Mouse (Mus musculus): ENCODE results near the gene Cacna1a. TPM values are rescaled to one million over a fixed set of nuclear protein-coding genes. Genes with fewer than 3 reads are reported as not detected.

Gene Cacna1a
- total RNA-seq, 2 experiments from 2014 or later, result 222 to 231 TPM

DNA sequence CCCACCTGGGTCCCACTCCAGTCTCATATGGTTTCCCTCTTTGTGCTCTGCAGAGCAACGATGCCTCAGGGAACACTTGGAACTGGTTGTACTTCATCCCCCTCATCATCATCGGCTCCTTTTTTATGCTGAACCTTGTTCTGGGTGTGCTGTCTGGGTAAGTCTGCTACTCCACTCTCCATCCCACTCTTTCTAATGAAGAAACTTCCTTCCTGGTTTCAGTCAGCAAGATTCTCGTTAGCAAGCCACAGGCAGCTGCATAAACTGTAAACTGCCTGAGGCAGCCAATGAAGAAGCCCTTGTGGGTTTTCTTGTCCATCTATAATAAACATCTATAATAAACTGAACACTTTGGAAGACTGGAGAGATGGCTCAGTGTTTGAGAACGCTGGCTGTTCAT lies 145.1 kb downstream of the Cacna1a start:
- no peak for DNase-seq (ENCODE audit: low spot score in 2 of 2)

GRCm38 (mm10) chr8:84536917-84537316 lies 148.7 kb downstream of the Cacna1a start:
- DNase-seq (ENCODE audit: low spot score in 2 of 2), result no peak

- no peak for DNase-seq (ENCODE audit: low spot score in 2 of 2)
These were observed 151.1 kb downstream of the Cacna1a start for GRCm38 (mm10) chr8:84539376-84539775.

DNA sequence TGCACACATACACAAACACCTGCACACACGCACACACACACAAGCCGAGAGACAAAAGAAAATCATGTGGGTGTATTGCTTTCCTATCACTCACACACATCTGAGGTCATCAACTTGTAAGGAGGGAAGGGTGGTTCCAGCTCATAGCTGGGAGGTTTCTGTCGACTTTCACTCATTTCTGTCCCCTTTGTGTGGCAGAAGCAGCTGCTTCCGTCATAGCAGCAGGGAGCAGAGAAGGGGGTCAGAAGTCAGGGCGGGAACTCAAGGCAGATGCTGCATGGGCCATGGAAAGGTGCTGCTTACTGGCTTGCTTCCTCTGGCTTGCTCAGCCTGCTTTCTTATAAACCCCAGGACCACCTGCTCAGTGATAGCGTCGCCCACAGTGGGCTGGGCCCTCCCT lies 154.2 kb downstream of the Cacna1a start:
- no peak for DNase-seq (ENCODE audit: low spot score in 2 of 2)

GRCm38 (mm10) chr8:84545522-84545921 lies 157.3 kb downstream of the Cacna1a start:
- DNase-seq (ENCODE audit: low spot score in 2 of 2), result no peak

DNA sequence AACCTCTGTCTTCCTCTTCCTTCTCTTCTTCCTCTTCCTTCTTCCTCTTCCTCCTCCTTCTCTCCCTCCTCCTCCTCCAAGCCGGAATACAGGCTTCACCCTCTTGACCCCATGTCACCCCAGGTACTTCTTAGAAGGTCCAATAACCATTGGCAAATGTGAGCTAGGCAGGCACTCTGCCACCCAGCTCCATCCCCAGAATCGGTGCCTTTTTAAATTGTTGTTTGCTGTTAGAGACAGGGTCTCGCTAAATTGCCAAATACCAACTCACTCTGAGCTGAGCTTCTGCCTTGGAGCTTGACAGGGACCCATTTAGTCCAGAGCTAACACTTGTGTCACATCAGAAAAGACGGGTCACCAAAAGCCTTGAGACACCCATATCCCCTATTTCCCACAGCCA lies 164.2 kb downstream of the Cacna1a start:
- DNase-seq (ENCODE audit: low spot score in 2 of 2), result no peak

GRCm38 (mm10) chr8:84553106-84553505 lies 164.9 kb downstream of the Cacna1a start:
- DNase-seq (ENCODE audit: low spot score in 2 of 2), result no peak

DNA sequence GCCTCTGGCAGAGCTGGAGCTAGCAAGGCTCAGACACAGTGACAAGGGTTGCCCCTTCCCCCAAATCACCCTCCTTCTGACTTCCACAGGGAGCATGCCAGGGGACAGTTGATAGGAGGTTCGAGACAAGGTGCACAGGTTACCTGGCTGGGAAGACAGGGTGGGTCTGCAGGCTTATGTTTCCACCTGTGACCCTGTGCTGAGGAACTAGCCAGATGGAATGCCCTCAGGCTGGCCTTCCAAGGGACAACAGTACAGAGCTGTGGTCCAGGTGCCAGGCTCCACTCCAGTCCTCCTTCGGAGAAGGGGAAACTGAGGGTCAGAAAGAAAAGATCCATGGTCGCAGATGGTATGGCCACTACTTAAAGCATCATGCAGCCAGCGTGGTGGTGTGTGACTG lies 165.4 kb downstream of the Cacna1a start:
- no peak for DNase-seq (ENCODE audit: low spot score in 2 of 2)

- DNase-seq (ENCODE audit: low spot score in 2 of 2), result peak; percentile 83 to 84
These were observed 166.2 kb downstream of the Cacna1a start for GRCm38 (mm10) chr8:84554301-84555027.

GRCm38 (mm10) chr8:84555269-84555668 lies 167.0 kb downstream of the Cacna1a start:
- DNase-seq (ENCODE audit: low spot score in 2 of 2), result no peak

DNA sequence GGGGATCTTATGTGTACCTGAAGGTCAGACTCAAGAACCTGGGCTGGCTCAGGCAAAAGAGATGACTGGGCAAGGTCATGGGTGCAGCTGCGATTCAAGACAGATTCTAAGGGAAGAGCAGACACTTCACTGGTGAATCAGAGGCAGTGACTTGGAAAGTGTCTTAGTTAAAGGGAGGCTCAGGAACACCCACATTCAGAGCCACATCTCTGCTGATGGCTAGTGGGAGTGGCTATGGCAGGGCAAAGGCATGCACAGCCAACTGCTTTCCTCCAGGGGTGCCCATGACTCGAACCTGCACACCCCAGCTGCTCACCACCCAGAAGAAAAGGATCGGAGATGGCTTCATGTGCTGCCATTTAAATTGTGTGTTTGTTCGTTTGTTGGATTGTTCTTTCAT lies 169.7 kb downstream of the Cacna1a start:
- DNase-seq (ENCODE audit: low spot score in 2 of 2), result no peak

GRCm38 (mm10) chr8:84559121-84559604 lies 170.9 kb downstream of the Cacna1a start:
- DNase-seq (ENCODE audit: low spot score in 2 of 2), result peak; percentile 73 to 76

- no peak for DNase-seq (ENCODE audit: low spot score in 2 of 2)
These were observed 173.5 kb downstream of the Cacna1a start for GRCm38 (mm10) chr8:84561698-84562097.

DNA sequence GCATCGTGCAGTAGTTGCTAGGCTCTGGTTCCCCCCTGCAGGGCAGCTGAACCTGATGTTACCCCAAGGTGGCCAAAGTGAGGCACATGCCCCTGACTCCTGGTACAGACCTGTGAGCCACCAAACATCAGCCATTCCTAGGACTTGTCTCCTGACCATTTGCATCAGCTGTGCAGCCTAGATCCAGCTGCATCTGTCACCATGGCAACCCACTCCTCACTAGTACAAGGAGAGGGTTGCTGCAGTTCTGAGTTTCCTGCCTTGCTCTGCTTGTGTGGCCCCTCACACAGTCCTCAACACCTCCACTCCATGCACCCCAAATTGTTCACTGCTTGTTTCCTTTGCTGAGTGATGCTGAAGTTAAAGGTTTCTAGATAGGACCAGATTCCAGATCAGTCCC lies 175.8 kb downstream of the Cacna1a start:
- DNase-seq (ENCODE audit: low spot score in 2 of 2), result no peak

GRCm38 (mm10) chr8:84565577-84566360 lies 177.5 kb downstream of the Cacna1a start:
- DNase-seq (ENCODE audit: low spot score in 2 of 2), result peak; percentile 49 to 60

DNA sequence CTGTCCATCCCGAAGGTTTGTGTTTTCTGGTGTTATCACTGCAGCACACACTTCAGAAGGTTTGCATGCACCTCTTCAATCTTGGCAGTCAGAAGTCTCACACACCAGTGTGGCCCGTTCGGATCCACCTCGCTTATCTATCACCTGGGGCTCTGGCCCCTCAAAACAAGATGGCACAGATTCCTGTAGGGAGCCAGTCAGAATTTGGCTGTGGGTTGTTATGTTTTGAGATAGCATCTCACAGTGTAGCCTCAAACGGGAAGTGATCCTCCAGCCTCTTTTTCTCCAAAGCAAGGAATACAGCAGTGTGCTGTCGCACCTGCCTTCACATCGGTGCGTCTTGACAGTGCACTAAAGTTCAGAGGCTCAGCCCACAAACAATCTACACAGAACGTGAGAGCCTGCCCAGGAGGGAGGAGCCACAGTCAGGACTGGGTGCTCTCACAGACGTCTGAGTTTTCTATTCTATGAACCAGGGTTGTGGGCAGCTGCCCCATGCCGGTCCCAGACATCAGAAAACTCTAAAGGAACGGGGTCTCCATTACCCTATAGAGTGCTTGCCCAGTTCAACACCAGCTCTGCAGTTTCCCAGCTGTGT lies 178.7 kb downstream of the Cacna1a start:
- DNase-seq (ENCODE audit: low spot score in 2 of 2), result no peak

DNA sequence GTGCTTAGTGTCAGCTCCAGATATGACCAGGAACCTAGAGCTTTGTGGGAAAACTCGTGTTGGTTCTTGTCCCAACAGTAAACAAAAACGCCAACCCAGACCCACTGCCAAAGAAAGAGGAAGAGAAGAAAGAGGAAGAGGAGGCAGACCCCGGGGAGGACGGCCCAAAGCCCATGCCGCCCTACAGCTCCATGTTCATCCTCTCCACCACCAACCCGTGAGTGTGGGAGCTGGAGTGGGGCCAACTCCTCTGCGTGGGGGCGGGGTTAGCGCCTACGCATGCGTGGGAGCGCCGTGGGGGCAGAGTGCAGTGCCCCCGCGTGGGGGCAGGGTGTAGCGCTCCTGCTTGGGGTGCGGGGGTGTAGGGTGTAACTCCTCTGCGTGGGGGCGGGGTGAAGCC lies 179.3 kb downstream of the Cacna1a start:
- DNase-seq (ENCODE audit: low spot score in 2 of 2), result peak; percentile 42 to 57

GRCm38 (mm10) chr8:84568737-84569136 lies 180.5 kb downstream of the Cacna1a start:
- DNase-seq (ENCODE audit: low spot score in 2 of 2), result no peak

DNA sequence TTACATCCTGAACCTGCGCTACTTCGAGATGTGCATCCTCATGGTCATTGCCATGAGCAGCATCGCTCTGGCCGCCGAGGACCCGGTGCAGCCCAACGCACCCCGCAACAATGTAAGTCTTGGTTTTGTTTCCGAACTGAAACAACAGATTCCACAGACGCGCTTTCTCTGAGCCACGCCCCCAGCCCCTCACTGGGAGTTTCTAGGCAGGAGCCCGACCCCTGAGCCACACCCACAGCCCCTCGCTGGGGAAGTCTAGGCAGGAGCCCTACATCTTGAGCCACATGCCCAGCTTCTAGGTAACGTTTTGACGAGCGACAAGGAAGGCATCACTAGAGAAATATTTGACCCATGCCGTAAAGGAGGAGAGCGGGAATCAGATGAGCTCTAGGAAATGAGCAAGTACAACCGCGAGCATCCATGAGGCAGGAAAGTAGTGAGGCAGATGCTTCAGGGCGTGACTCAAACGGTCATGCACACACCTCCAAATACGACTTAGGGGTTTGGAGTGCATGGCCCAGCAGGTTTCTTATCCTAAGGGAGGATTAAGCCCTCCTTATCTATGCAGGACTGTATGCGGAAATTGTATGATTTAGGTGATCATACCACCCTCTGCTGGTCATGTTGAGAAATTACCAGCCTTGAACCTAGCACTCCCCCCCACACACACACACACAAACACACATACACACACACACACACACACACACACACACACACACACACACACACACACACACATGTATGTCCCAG lies 181.9 kb downstream of the Cacna1a start:
- DNase-seq (ENCODE audit: low spot score in 2 of 2), result no peak

DNA sequence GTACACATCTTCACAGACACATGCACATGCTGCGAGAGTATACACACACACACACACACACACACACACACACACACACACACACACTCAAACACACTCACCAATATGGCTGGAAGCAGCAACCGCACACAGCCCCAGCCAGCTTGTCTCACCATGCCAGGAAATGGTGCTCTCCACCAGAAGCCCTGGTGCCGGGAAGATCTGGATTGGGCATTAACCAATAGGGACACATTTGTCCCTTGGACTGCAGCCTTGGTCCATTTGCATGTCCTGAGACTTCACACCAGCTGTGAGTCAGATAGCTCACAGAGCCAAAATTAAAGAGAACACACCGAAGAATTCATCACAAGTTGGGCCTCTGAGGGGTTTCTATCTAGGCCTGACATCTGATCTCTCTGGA lies 189.2 kb downstream of the Cacna1a start:
- no peak for DNase-seq (ENCODE audit: low spot score in 2 of 2)

- peak; percentile 60 to 65 for DNase-seq (ENCODE audit: low spot score in 2 of 2)
These were observed 191.4 kb downstream of the Cacna1a start for GRCm38 (mm10) chr8:84579595-84579994.

Data from layer of hippocampus, postnatal 10 days (tissue).